Mouse (Mus musculus): ENCODE results near the gene Cdipt. TPM values are rescaled to one million over a fixed set of nuclear protein-coding genes. Genes with fewer than 3 reads are reported as not detected.

Cdipt gene
- polyA plus RNA-seq, 1 experiment from 2014 or later = 109 TPM

- 97% methylated on average over 6 of the region's 6 CpGs for WGBS
- Histone ChIP-seq H3K4me2 (ENCODE audit: low read length) (no peak overlapping the region), H3K36me3 (ENCODE audit: control insufficient read depth, insufficient read depth, low read length) (peaks cover 25% of the 10 kb centered on the region), H3K9ac (ENCODE audit: low read length) (no peak overlapping the region), H3K27me3 (replicated peaks; ENCODE audit: control insufficient read depth, insufficient read depth, low read length) (no peaks in the 10 kb centered on the region), H3K9me3 (ENCODE audit: control insufficient read depth, low read length) (no peaks in the 10 kb centered on the region), H3K27ac (ENCODE audit: low read depth) (no peak overlapping the region), H3K4me1 (replicated peaks; ENCODE audit: control insufficient read depth, insufficient read depth, low read length) (peaks cover 34% of the 10 kb centered on the region), H3K4me3 (ENCODE audit: low read depth, low read length) (no peak overlapping the region)
- no peak for DNase-seq (ENCODE audit: low spot score)
- no peak for ATAC-seq (replicated peaks; ENCODE audit: low FRiP score, low TSS enrichment, low read depth)
Measured at GRCm38 (mm10) chr7:127013385-127013784, 37.7 kb downstream of the Cdipt start.

GRCm38 (mm10) chr7:127014320-127014719 lies 38.6 kb downstream of the Cdipt start, which contains the start of gene Mvp:
Gene Mvp (minus strand): TSS chr7:127014621.
- Histone ChIP-seq H3K4me3 (ENCODE audit: low read depth, low read length) (peak within 1 kb of the TSS; percentile 32), H3K36me3 (ENCODE audit: control insufficient read depth, insufficient read depth, low read length) (peaks cover 25% of the 10 kb centered on the region), H3K4me1 (replicated peaks; ENCODE audit: control insufficient read depth, insufficient read depth, low read length) (peaks cover 29% of the 10 kb centered on the region), H3K4me2 (ENCODE audit: low read length) (peak within 1 kb of the TSS; percentile 88), H3K27me3 (replicated peaks; ENCODE audit: control insufficient read depth, insufficient read depth, low read length) (no peaks in the 10 kb centered on the region), H3K27ac (ENCODE audit: low read depth) (0 out of 2 replicates have a peak within 1 kb of the TSS, but pooled peaks have one; percentile 35), H3K9me3 (ENCODE audit: control insufficient read depth, low read length) (no peaks in the 10 kb centered on the region), H3K9ac (ENCODE audit: low read length) (peak within 1 kb of the TSS; percentile 8)
- 27% methylated on average over 11 of the region's 11 CpGs for WGBS
- no peak for ATAC-seq (replicated peaks; ENCODE audit: low FRiP score, low TSS enrichment, low read depth)
- peak; percentile 69 for DNase-seq (ENCODE audit: low spot score)

- Histone ChIP-seq H3K4me2 (ENCODE audit: low read length) (peak overlapping the region; percentile 60; the same call in 1 of the 2 replicates), H3K9ac (ENCODE audit: low read length) (no peak overlapping the region), H3K9me3 (ENCODE audit: control insufficient read depth, low read length) (no peaks in the 10 kb centered on the region), H3K4me3 (ENCODE audit: low read depth, low read length) (no peak overlapping the region), H3K27ac (ENCODE audit: low read depth) (no peak overlapping the region), H3K4me1 (replicated peaks; ENCODE audit: control insufficient read depth, insufficient read depth, low read length) (peaks cover 32% of the 10 kb centered on the region), H3K27me3 (replicated peaks; ENCODE audit: control insufficient read depth, insufficient read depth, low read length) (no peaks in the 10 kb centered on the region), H3K36me3 (ENCODE audit: control insufficient read depth, insufficient read depth, low read length) (peaks cover 25% of the 10 kb centered on the region)
- WGBS = 90% methylated on average over 12 of the region's 12 CpGs
- no peak for ATAC-seq (replicated peaks; ENCODE audit: low FRiP score, low TSS enrichment, low read depth)
- DNase-seq (ENCODE audit: low spot score) = no peak
Measured at GRCm38 (mm10) chr7:127014993-127015392, 39.3 kb downstream of the Cdipt start.

- Histone ChIP-seq H3K4me3 (ENCODE audit: low read depth, low read length) (peak overlapping the region; percentile 72), H3K9me3 (ENCODE audit: control insufficient read depth, low read length) (no peaks in the 10 kb centered on the region), H3K27me3 (replicated peaks; ENCODE audit: control insufficient read depth, insufficient read depth, low read length) (no peaks in the 10 kb centered on the region), H3K27ac (ENCODE audit: low read depth) (peak overlapping the region; percentile 87), H3K36me3 (ENCODE audit: control insufficient read depth, insufficient read depth, low read length) (peaks cover 25% of the 10 kb centered on the region), H3K4me1 (replicated peaks; ENCODE audit: control insufficient read depth, insufficient read depth, low read length) (peaks cover 36% of the 10 kb centered on the region), H3K4me2 (ENCODE audit: low read length) (peak overlapping the region; percentile 88), H3K9ac (ENCODE audit: low read length) (peak overlapping the region; percentile 73)
- ATAC-seq (replicated peaks; ENCODE audit: low FRiP score, low TSS enrichment, low read depth) (peak; percentile 12; the same call in 1 of the 2 replicates), DNase-seq (ENCODE audit: low spot score) (no peak)
- WGBS = under 1% methylated on average over 10 of the region's 10 CpGs
Measured at GRCm38 (mm10) chr7:127016081-127016480, 40.4 kb downstream of the Cdipt start.

- H3K4me1 ChIP-seq (replicated peaks; ENCODE audit: control insufficient read depth, insufficient read depth, low read length) = peaks cover 37% of the 10 kb centered on the region
- peak within 1 kb of the TSS; percentile 88 for H3K4me2 ChIP-seq (ENCODE audit: low read length)
- no peaks in the 10 kb centered on the region for H3K9me3 ChIP-seq (ENCODE audit: control insufficient read depth, low read length)
- H3K36me3 ChIP-seq (ENCODE audit: control insufficient read depth, insufficient read depth, low read length) = peaks cover 25% of the 10 kb centered on the region
- DNase-seq (ENCODE audit: low spot score) (no peak), ATAC-seq (replicated peaks; ENCODE audit: low FRiP score, low TSS enrichment, low read depth) (no peak)
- H3K27me3 ChIP-seq (replicated peaks; ENCODE audit: control insufficient read depth, insufficient read depth, low read length) = no peaks in the 10 kb centered on the region
- peak within 1 kb of the TSS; percentile 72 for H3K4me3 ChIP-seq (ENCODE audit: low read depth, low read length)
- peak within 1 kb of the TSS; percentile 73 for H3K9ac ChIP-seq (ENCODE audit: low read length)
- peak within 1 kb of the TSS; percentile 87 for H3K27ac ChIP-seq (ENCODE audit: low read depth)
Measured at GRCm38 (mm10) chr7:127016481-127016485, 40.6 kb downstream of the Cdipt start, which contains the start of gene Pagr1b. Gene Pagr1b (minus strand): TSS chr7:127016484.

GRCm38 (mm10) chr7:127016486-127016938 lies 40.8 kb downstream of the Cdipt start:
- Histone ChIP-seq H3K4me2 (ENCODE audit: low read length) (peak overlapping the region; percentile 88), H3K9ac (ENCODE audit: low read length) (peak overlapping the region; percentile 73), H3K9me3 (ENCODE audit: control insufficient read depth, low read length) (no peaks in the 10 kb centered on the region), H3K27ac (ENCODE audit: low read depth) (peak overlapping the region; percentile 87), H3K4me1 (replicated peaks; ENCODE audit: control insufficient read depth, insufficient read depth, low read length) (peaks cover 40% of the 10 kb centered on the region), H3K4me3 (ENCODE audit: low read depth, low read length) (peak overlapping the region; percentile 72), H3K27me3 (replicated peaks; ENCODE audit: control insufficient read depth, insufficient read depth, low read length) (no peaks in the 10 kb centered on the region), H3K36me3 (ENCODE audit: control insufficient read depth, insufficient read depth, low read length) (peaks cover 25% of the 10 kb centered on the region)
- ATAC-seq (replicated peaks; ENCODE audit: low FRiP score, low TSS enrichment, low read depth) = peak; percentile 33
- DNase-seq (ENCODE audit: low spot score) = no peak
- WGBS = under 1% methylated on average over 22 of the region's 22 CpGs

GRCm38 (mm10) chr7:127016971-127017949 lies 41.5 kb downstream of the Cdipt start, which contains the start of gene Pagr1a:
Gene Pagr1a (minus strand): TSS chr7:127017352.
- peak within 1 kb of the TSS; percentile 87 for H3K27ac ChIP-seq (ENCODE audit: low read depth)
- peaks cover 31% of the 10 kb centered on the region for H3K36me3 ChIP-seq (ENCODE audit: control insufficient read depth, insufficient read depth, low read length)
- WGBS = 3% methylated on average over 39 of the region's 39 CpGs
- H3K4me3 ChIP-seq (ENCODE audit: low read depth, low read length) = peak within 1 kb of the TSS; percentile 72
- H3K9ac ChIP-seq (ENCODE audit: low read length) = peak within 1 kb of the TSS; percentile 73
- DNase-seq (ENCODE audit: low spot score) = peak; percentile 99
- ATAC-seq (replicated peaks; ENCODE audit: low FRiP score, low TSS enrichment, low read depth) = peak; percentile 73
- peak within 1 kb of the TSS; percentile 88 for H3K4me2 ChIP-seq (ENCODE audit: low read length)
- no peaks in the 10 kb centered on the region for H3K9me3 ChIP-seq (ENCODE audit: control insufficient read depth, low read length)
- no peaks in the 10 kb centered on the region for H3K27me3 ChIP-seq (replicated peaks; ENCODE audit: control insufficient read depth, insufficient read depth, low read length)
- H3K4me1 ChIP-seq (replicated peaks; ENCODE audit: control insufficient read depth, insufficient read depth, low read length) = peaks cover 47% of the 10 kb centered on the region

GRCm38 (mm10) chr7:127017950-127018345 lies 42.2 kb downstream of the Cdipt start:
- Histone ChIP-seq H3K9ac (ENCODE audit: low read length) (no peak overlapping the region), H3K9me3 (ENCODE audit: control insufficient read depth, low read length) (no peaks in the 10 kb centered on the region), H3K4me1 (replicated peaks; ENCODE audit: control insufficient read depth, insufficient read depth, low read length) (peaks cover 50% of the 10 kb centered on the region), H3K4me3 (ENCODE audit: low read depth, low read length) (no peak overlapping the region), H3K27me3 (replicated peaks; ENCODE audit: control insufficient read depth, insufficient read depth, low read length) (no peaks in the 10 kb centered on the region), H3K4me2 (ENCODE audit: low read length) (peak overlapping the region; percentile 88), H3K36me3 (ENCODE audit: control insufficient read depth, insufficient read depth, low read length) (peaks cover 32% of the 10 kb centered on the region), H3K27ac (ENCODE audit: low read depth) (peak overlapping the region; percentile 65)
- ATAC-seq (replicated peaks; ENCODE audit: low FRiP score, low TSS enrichment, low read depth) (no peak), DNase-seq (ENCODE audit: low spot score) (no peak)
- WGBS = 38% methylated on average over 6 of the region's 6 CpGs
